Mouse (Mus musculus): Measurements from ENCODE around the gene Cep83. TPM values are rescaled to one million over a fixed set of nuclear protein-coding genes. Genes with fewer than 3 reads are reported as not detected.

Gene Cep83
- 16.9 and 17.9 TPM in 2 replicates for polyA plus RNA-seq (2015; fragmentation: Nextera tagmentation; extraction: Ambion mirVana)

DNA sequence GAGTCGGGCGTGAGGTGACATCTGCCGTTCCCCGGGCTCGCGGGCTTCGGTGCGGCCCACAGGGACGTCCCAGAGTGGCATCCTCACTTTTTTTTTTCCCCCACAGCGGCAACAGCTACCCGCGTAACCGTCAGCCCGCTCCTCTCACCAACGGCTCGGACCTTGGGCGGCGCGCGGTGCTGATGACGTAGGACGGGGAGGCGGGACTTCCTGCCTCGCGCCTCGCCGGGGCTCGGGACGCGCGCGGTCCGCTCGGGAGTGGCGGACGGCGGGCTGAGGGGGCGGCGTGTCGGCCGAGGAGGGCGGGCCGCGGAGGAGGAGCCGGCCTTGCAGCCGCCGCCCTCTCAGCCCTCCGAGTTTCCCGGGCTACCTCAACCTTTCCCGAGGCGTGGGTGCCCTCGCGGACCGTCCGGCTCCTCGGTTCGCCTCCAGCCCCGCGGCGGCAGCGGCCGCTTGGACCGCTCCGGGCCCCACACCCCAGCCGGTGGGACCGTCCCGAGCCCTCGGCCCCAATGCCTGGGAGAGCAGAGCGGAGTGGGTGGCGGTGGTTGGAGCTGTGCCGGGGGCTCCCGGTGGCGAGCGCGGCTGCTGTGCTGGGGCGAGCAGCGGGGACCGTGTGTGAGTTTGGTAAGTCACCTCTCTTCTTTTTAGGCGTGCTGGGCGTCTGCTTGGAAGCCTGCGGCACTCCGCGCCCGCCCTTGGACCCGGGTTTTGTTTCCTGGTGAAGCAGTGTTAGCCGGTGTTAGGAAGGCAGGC, at the start of gene Cep83:
TSS of gene Cep83 (plus strand) at position 235 of the 756 bp plus-strand sequence.
- Histone ChIP-seq H3K27me3 (replicated peaks; ENCODE audit: control insufficient read depth, insufficient read depth, low read length) (no peaks in the 10 kb centered on the region), H3K27ac (ENCODE audit: low read length) (peak within 1 kb of the TSS; percentile 81), H3K4me3 (replicated peaks; ENCODE audit: low read length) (peak within 1 kb of the TSS; percentile 72), H3K4me2 (ENCODE audit: low read length) (peak within 1 kb of the TSS; percentile 90), H3K9me3 (ENCODE audit: control insufficient read depth, low read length) (no peaks in the 10 kb centered on the region), H3K4me1 (replicated peaks; ENCODE audit: control insufficient read depth, insufficient read depth, low read length) (peaks cover 11% of the 10 kb centered on the region; the same call in 1 of the 2 replicates), H3K36me3 (ENCODE audit: control insufficient read depth, insufficient read depth) (no peaks in the 10 kb centered on the region), H3K9ac (replicated peaks; ENCODE audit: low read depth, low read length) (peak within 1 kb of the TSS; percentile 97)
- under 1% methylated on average over 79 of the region's 86 CpGs for WGBS
- ATAC-seq: peak; percentile 99

DNA sequence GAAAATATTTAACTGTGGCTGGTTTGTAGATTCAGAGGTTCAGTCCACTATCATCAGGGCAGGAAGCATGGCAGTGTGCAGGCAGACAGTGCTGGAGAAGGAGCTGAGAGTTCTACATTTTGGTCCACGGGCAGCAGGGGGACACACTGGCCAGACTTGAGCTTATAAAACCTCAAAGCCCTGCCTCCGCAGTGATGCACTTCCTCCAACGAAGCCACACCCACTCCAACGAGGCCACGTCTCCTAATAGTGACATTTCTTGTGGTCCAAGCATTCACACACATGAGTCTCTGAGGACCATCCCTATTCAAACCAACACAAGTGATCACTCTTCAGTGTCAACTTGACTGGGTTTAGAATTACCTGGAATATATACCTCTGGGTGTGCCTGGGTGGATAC, 49.2 kb upstream of the Cep83 start:
- no peak for ATAC-seq
- Histone ChIP-seq H3K9ac (replicated peaks; ENCODE audit: low read depth, low read length) (no peak overlapping the region), H3K4me3 (replicated peaks; ENCODE audit: low read length) (no peak overlapping the region), H3K4me2 (ENCODE audit: low read length) (no peak overlapping the region), H3K27me3 (replicated peaks; ENCODE audit: control insufficient read depth, insufficient read depth, low read length) (no peaks in the 10 kb centered on the region), H3K36me3 (ENCODE audit: control insufficient read depth, insufficient read depth) (no peaks in the 10 kb centered on the region), H3K9me3 (ENCODE audit: control insufficient read depth, low read length) (no peaks in the 10 kb centered on the region), H3K4me1 (replicated peaks; ENCODE audit: control insufficient read depth, insufficient read depth, low read length) (no peaks in the 10 kb centered on the region), H3K27ac (ENCODE audit: low read length) (no peak overlapping the region)
- 84% methylated on average over 5 of the region's 5 CpGs for WGBS

DNA sequence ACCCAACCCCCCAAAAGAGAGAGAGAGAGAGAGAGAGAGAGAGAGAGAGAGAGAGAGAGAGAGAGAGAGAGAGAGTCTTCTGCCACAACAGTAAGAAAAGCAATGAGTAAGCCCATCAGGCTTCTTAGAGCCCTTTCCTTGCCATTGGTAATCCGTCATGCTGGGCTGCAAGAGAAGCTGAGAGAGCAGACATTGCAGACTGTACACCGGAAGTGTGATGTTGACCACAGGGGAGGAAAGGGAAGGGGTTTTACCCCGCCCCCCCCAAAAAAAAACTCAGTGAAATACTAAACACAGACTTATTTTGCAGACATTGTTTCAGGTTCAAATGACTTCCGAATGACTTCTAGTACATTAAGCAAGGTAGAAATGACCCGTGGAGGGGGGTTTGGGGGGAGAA, 48.4 kb upstream of the Cep83 start:
- Histone ChIP-seq H3K4me2 (ENCODE audit: low read length) (no peak overlapping the region), H3K9ac (replicated peaks; ENCODE audit: low read depth, low read length) (no peak overlapping the region), H3K36me3 (ENCODE audit: control insufficient read depth, insufficient read depth) (no peaks in the 10 kb centered on the region), H3K4me3 (replicated peaks; ENCODE audit: low read length) (no peak overlapping the region), H3K4me1 (replicated peaks; ENCODE audit: control insufficient read depth, insufficient read depth, low read length) (no peaks in the 10 kb centered on the region), H3K27me3 (replicated peaks; ENCODE audit: control insufficient read depth, insufficient read depth, low read length) (no peaks in the 10 kb centered on the region), H3K27ac (ENCODE audit: low read length) (no peak overlapping the region), H3K9me3 (ENCODE audit: control insufficient read depth, low read length) (no peaks in the 10 kb centered on the region)
- no peak for ATAC-seq
- 82% methylated on average over 5 of the region's 5 CpGs for WGBS

DNA sequence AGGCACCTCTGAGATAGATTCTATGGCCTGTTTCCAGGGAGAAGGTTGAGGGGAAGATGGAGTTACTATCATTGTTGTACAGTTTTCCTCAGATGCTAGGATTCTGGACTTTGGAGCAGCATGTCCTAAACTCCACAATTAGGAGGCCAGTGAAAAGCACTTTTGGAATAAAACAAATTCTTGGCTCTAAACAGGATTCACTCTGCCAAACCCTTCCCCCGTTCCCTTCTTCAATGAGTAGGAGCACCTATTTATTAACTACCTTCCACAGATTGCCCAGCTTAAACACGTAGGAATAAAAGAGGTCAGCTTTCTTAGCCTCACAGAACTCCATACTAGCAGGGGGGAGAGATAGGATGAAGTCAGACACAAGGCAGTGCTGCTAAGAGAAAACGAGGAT, 24.4 kb upstream of the Cep83 start:
- WGBS: 61% methylated on average over 3 of the region's 3 CpGs
- Histone ChIP-seq H3K27ac (ENCODE audit: low read length) (no peak overlapping the region), H3K36me3 (ENCODE audit: control insufficient read depth, insufficient read depth) (no peaks in the 10 kb centered on the region), H3K9ac (replicated peaks; ENCODE audit: low read depth, low read length) (no peak overlapping the region), H3K9me3 (ENCODE audit: control insufficient read depth, low read length) (no peaks in the 10 kb centered on the region), H3K4me1 (replicated peaks; ENCODE audit: control insufficient read depth, insufficient read depth, low read length) (no peaks in the 10 kb centered on the region; the same call in 1 of the 2 replicates), H3K4me2 (ENCODE audit: low read length) (no peak overlapping the region), H3K27me3 (replicated peaks; ENCODE audit: control insufficient read depth, insufficient read depth, low read length) (no peaks in the 10 kb centered on the region), H3K4me3 (replicated peaks; ENCODE audit: low read length) (no peak overlapping the region)
- no peak for ATAC-seq

DNA sequence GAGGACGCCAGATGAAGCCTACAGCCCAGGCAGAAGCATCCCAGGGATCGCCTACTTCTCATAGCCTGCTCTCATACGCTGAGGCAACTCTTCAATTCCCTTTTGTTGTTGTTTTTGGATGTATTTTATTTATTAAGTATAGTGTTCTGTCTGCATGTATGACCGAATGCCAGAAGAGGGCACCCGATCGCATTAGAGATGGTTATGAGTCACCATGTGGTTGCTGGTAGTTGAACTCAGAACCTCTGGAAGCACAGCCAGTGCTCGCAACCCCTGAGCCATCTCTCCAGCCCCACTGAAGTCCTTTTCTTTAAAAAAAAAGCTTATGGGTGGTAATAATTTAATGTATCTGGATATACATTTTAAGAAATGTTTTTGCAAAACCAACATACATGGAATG, 24.0 kb upstream of the Cep83 start:
- H3K4me2 ChIP-seq (ENCODE audit: low read length): no peak overlapping the region
- no peaks in the 10 kb centered on the region for H3K27me3 ChIP-seq (replicated peaks; ENCODE audit: control insufficient read depth, insufficient read depth, low read length)
- no peak overlapping the region for H3K4me3 ChIP-seq (replicated peaks; ENCODE audit: low read length)
- no peak overlapping the region for H3K9ac ChIP-seq (replicated peaks; ENCODE audit: low read depth, low read length)
- no peaks in the 10 kb centered on the region; the same call in 1 of the 2 replicates for H3K4me1 ChIP-seq (replicated peaks; ENCODE audit: control insufficient read depth, insufficient read depth, low read length)
- ATAC-seq: no peak
- H3K9me3 ChIP-seq (ENCODE audit: control insufficient read depth, low read length): no peaks in the 10 kb centered on the region
- no peaks in the 10 kb centered on the region for H3K36me3 ChIP-seq (ENCODE audit: control insufficient read depth, insufficient read depth)
- 91% methylated on average over 7 of the region's 7 CpGs for WGBS
- H3K27ac ChIP-seq (ENCODE audit: low read length): no peak overlapping the region

DNA sequence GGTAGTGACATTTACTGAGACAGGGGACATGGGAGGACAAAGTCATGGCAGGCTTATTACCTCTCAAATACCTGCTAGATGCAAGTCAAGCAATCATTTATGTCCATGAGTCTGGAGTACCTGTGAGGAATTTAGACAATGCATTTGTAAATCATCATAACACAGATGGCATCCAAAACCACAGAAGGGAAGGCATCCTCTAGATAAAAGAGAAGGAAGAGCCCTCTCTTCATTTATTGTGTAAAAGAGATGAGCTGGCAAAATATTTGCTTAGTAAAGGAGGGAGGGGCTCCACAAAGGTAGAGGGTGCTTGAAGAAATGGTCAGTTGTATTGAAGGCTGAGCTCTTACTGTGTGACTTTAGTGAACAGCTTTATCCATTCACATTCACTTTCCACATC, 20.3 kb upstream of the Cep83 start:
- ATAC-seq: no peak
- H3K36me3 ChIP-seq (ENCODE audit: control insufficient read depth, insufficient read depth): no peaks in the 10 kb centered on the region
- H3K9ac ChIP-seq (replicated peaks; ENCODE audit: low read depth, low read length): no peak overlapping the region
- H3K4me1 ChIP-seq (replicated peaks; ENCODE audit: control insufficient read depth, insufficient read depth, low read length): no peaks in the 10 kb centered on the region
- no peak overlapping the region for H3K4me3 ChIP-seq (replicated peaks; ENCODE audit: low read length)
- no peak overlapping the region for H3K4me2 ChIP-seq (ENCODE audit: low read length)
- H3K27ac ChIP-seq (ENCODE audit: low read length): no peak overlapping the region
- H3K27me3 ChIP-seq (replicated peaks; ENCODE audit: control insufficient read depth, insufficient read depth, low read length): no peaks in the 10 kb centered on the region
- no peaks in the 10 kb centered on the region for H3K9me3 ChIP-seq (ENCODE audit: control insufficient read depth, low read length)

DNA sequence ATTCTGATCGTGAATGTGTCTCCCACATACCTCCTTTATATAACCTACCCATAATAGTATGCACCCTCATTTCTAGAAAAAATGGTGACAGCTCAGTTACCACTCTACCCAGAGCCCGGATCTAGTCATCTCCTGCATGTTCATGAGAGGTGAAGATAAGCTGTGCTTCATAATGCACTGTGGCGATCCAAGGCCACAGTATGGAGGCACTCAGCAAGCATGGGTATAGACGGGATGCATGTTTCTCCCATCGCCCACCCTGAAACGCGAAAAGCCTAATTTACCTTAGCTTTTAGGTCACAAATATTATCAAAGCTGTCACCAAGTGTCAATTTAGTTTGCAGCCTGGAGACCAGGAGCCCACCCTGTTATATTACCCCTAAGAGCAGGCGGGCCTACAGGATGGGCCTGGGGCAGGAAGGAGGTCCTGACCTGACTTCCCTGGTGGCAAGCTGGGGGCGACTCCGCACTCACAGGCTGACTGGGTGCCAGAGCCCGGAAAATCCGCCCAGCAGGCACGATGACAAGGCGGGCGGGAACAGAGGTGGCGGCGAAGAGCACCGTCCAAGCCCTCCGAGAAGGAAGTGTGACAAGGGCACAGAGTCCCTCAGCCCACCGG, 544 bp upstream of the Cep83 start:
- WGBS: 2% methylated on average over 20 of the region's 20 CpGs
- Histone ChIP-seq H3K36me3 (ENCODE audit: control insufficient read depth, insufficient read depth) (no peaks in the 10 kb centered on the region), H3K4me3 (replicated peaks; ENCODE audit: low read length) (peak overlapping the region; percentile 72), H3K4me1 (replicated peaks; ENCODE audit: control insufficient read depth, insufficient read depth, low read length) (peaks cover 11% of the 10 kb centered on the region; the same call in 1 of the 2 replicates), H3K27ac (ENCODE audit: low read length) (peak overlapping the region; percentile 81), H3K27me3 (replicated peaks; ENCODE audit: control insufficient read depth, insufficient read depth, low read length) (no peaks in the 10 kb centered on the region), H3K4me2 (ENCODE audit: low read length) (peak overlapping the region; percentile 90), H3K9ac (replicated peaks; ENCODE audit: low read depth, low read length) (peak overlapping the region; percentile 97), H3K9me3 (ENCODE audit: control insufficient read depth, low read length) (no peaks in the 10 kb centered on the region)
- ATAC-seq: peak; percentile 70

DNA sequence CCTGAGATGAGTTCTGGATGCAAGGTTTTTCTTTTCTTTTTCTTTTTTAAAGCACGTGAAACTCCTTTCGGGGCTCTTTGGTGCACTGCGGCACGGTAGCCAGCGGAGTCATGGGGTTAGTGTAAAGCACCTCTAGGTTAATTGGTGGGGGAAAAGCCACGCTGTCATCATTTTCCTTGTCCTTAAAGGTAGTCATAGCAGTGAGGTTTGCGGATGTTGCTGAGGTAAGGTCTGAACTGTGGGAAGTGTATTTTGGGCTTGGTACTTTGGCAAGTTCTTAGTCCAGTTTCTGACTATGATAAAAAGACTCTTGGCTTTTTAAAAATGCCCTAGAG, 689 bp downstream of the Cep83 start:
- ATAC-seq: no peak
- no peaks in the 10 kb centered on the region for H3K27me3 ChIP-seq (replicated peaks; ENCODE audit: control insufficient read depth, insufficient read depth, low read length)
- peak overlapping the region; percentile 80 for H3K4me2 ChIP-seq (ENCODE audit: low read length)
- H3K9me3 ChIP-seq (ENCODE audit: control insufficient read depth, low read length): no peaks in the 10 kb centered on the region
- no peaks in the 10 kb centered on the region for H3K36me3 ChIP-seq (ENCODE audit: control insufficient read depth, insufficient read depth)
- 0% methylated on average over 7 of the region's 7 CpGs for WGBS
- H3K4me3 ChIP-seq (replicated peaks; ENCODE audit: low read length): peak overlapping the region; percentile 72
- H3K4me1 ChIP-seq (replicated peaks; ENCODE audit: control insufficient read depth, insufficient read depth, low read length): peaks cover 11% of the 10 kb centered on the region; the same call in 1 of the 2 replicates
- H3K9ac ChIP-seq (replicated peaks; ENCODE audit: low read depth, low read length): peak overlapping the region; percentile 97
- peak overlapping the region; percentile 81; the same call in 1 of the 2 replicates for H3K27ac ChIP-seq (ENCODE audit: low read length)

DNA sequence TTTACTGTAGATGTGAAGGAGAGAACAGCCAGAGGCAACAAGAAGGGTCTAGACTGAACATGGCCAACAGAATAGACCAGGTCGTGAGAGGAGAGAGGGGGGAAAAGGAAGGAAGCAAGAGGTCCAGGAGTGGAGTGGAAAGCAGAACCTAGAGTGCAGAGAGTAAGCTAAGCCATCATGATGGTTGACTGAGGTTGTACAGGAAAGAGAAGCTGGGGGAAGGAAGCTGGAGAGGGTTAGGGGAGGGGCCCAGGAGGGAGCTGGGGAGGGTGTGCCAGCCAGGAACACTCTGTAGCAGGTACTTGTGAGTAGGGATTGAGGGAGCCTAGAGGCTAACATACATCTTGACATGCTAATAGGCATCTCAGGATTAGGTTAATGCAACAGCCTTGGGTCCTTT, 1.9 kb downstream of the Cep83 start:
- 65% methylated on average over 1 of the region's 1 CpGs for WGBS
- Histone ChIP-seq H3K4me3 (replicated peaks; ENCODE audit: low read length) (no peak overlapping the region), H3K27ac (ENCODE audit: low read length) (no peak overlapping the region), H3K4me2 (ENCODE audit: low read length) (no peak overlapping the region), H3K27me3 (replicated peaks; ENCODE audit: control insufficient read depth, insufficient read depth, low read length) (no peaks in the 10 kb centered on the region), H3K9ac (replicated peaks; ENCODE audit: low read depth, low read length) (no peak overlapping the region), H3K36me3 (ENCODE audit: control insufficient read depth, insufficient read depth) (no peaks in the 10 kb centered on the region), H3K4me1 (replicated peaks; ENCODE audit: control insufficient read depth, insufficient read depth, low read length) (peaks cover 11% of the 10 kb centered on the region; the same call in 1 of the 2 replicates), H3K9me3 (ENCODE audit: control insufficient read depth, low read length) (no peaks in the 10 kb centered on the region)
- ATAC-seq: no peak
